In the genomic region with DNA sequence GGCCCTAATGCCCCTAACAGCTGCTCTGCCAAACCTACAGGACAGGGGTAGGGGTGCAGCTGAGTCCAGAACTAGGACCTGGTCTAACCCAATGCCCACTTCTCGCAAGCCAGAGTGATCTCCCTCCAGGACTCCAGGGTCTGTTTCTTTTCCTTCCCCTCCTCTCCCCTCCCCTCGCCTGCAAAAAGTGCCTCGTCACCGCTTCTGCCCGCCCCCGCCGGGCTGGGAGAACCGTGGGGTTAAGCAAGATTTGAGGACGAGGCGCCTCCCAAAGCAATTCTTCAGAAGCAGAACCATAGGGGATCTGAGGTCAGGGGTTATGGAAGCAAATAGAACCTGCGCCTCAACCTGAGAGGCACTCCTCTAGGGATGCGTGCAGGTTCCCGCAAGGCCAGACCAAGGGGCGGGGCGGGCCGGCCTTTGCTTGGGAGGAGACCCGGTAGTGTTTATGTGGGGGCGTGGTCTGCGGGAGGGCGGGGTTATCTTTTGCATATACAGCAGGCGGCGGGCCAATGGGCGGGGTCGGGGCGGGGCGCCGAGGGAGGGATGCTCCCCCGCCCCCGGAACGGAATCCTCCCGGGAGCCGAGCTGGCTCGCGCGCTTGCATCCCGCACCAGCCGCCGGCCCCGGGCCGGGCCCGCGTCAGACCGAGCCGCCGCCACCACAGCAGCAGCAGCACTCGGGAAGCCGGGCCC, we compare ENCODE assay signal across 8 mouse cellular contexts. TPM values are rescaled to one million over a fixed set of nuclear protein-coding genes. Genes with fewer than 3 reads are reported as not detected.
DNase-seq lines count a peak whose midpoint lies in the region; ATAC-seq lines count a peak whose summit lies in the region.

A gene (plus strand): TSS at position 229 of the 695 bp plus-strand sequence.

- H3K4me1 ChIP-seq in hindbrain, embryonic 12.5 days, result peaks cover 43% of the 10 kb centered on the region

- H3K9me3 ChIP-seq in hindbrain, embryonic 12.5 days (replicated peaks), result no peaks in the 10 kb centered on the region

- no peaks in the 10 kb centered on the region for H3K27me3 ChIP-seq in hindbrain, embryonic 12.5 days

- H3K9ac ChIP-seq in hindbrain, embryonic 12.5 days, result peak within 1 kb of the TSS; percentile 96

- H3K4me3 ChIP-seq in hindbrain, embryonic 12.5 days, result peak within 1 kb of the TSS; percentile 90

- peaks cover 19% of the 10 kb centered on the region for H3K36me3 ChIP-seq in hindbrain, embryonic 12.5 days

- peak; percentile 99 for DNase-seq in Muller cell, postnatal 12 days (ENCODE audit: inconsistent ontology term)
- peak; percentile 96 for DNase-seq in cerebellum, adult 9-11 months
- peak; percentile 89 for DNase-seq in frontal cortex, postnatal 10 days (ENCODE audit: low spot score in 2 of 2)
- peak; percentile 89 to 94 for DNase-seq in layer of hippocampus, postnatal 14 days (ENCODE audit: low spot score in 2 of 2)
- peak; percentile 95 for DNase-seq in lung, postnatal 14 days
- DNase-seq in retina, adult 2 months (ENCODE audit: low read depth, low spot score), result peak; percentile 89
- peak; percentile 93 for DNase-seq in thymus, postnatal 36 days

- H3K4me2 ChIP-seq in hindbrain, embryonic 12.5 days (replicated peaks), result peak within 1 kb of the TSS; percentile 90

- under 1% methylated on average over 41 of the region's 47 CpGs for WGBS in hindbrain, embryonic 12.5 days

- ATAC-seq in hindbrain, embryonic 12.5 days (ENCODE audit: low FRiP score), result peak; percentile 83

- H3K27ac ChIP-seq in hindbrain, embryonic 12.5 days, result peak within 1 kb of the TSS; percentile 96

RNA-seq across cellular contexts. Expression of the gene that starts here (rescaled TPM):
- polyA plus RNA-seq in hindbrain, embryonic 12.5 days (2016; fragmentation: Nextera tagmentation; extraction: Ambion mirVana), result 60.2 and 63.0 TPM in 2 replicates
- total RNA-seq in layer of hippocampus, postnatal 14 days (2021), result 100 to 1,000 TPM; 144 to 148 TPM

Comparison
In these comparisons a context has a peak if more than half of its experiments do, and no peak if none do; other contexts are left out.
1. Peak in every context shown above with its lines: DNase-seq, ATAC-seq, H3K4me3 ChIP-seq and H3K27ac ChIP-seq.